Mouse (Mus musculus) adrenal gland (tissue): ENCODE data around the gene Efhd2.

ENCODE experiments used
- intact Hi-C: fragments of 180-260 bp; cut with DNase I; formaldehyde crosslinking; loops from one replicate; pipeline ENCODE4 v1.15.1; 2025

The Efhd2 gene

GRCm38 (mm10) chr4:141810975-141811374 lies 63.7 kb downstream of the Efhd2 start:
- intact Hi-C loops = no loop called here

GRCm38 (mm10) chr4:141809850-141810464 lies 64.8 kb downstream of the Efhd2 start:
- intact Hi-C loops = loop anchor here (5.0 kb wide), 1 partner anchor 42 kb away; no protein-coding TSS in a partner anchor
